Mouse (Mus musculus): ENCODE measurements around the gene Ankrd26. TPM values are rescaled to one million over a fixed set of nuclear protein-coding genes. Genes with fewer than 3 reads are reported as not detected.

Ankrd26 gene
- total RNA-seq (2023), result 10.6 TPM

DNA sequence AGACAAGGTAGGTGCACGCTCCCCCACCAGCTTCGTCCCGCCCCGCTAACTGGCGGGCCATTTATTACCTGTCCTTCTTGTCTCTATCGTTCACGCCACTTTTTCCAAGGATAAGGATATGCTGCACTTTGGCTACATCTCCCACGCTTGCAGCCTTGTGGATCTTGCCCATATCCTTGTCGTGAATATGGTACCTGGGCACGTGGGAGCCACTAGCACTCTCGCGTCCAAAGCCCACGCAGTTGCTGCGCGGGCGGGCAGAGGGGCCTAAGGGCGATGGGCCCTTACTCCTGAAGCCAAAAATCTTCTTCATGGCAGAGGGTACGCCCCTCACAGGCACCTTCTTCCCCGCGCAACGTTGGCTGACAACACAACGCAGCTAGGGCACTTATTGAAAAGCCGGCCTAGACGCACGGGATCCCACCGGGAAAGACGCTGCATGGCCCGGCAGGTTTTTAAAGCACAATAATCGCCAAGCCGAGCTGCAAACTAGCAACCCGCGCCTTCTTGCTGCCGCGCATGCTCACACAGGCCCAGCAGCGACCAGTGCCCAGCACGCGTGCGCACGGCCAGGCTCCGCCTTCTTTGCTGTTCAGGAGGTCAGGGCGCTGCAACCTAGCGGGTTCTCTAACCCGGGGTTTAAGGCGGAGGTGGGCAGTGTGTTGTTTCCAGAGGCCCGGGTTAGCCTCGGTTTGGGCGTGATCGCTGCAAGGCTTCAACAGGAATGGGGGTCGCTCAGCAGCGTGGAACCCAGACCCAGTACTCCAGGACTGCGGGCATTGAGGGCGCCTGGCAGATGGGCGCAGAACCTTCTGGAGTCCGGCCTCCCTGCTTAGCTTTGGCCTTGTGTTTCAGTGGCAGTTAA lies at the start of gene Ankrd26:
Gene Ankrd26, minus strand, starts transcription at position 482 of the 865 bp plus-strand sequence.

DNA sequence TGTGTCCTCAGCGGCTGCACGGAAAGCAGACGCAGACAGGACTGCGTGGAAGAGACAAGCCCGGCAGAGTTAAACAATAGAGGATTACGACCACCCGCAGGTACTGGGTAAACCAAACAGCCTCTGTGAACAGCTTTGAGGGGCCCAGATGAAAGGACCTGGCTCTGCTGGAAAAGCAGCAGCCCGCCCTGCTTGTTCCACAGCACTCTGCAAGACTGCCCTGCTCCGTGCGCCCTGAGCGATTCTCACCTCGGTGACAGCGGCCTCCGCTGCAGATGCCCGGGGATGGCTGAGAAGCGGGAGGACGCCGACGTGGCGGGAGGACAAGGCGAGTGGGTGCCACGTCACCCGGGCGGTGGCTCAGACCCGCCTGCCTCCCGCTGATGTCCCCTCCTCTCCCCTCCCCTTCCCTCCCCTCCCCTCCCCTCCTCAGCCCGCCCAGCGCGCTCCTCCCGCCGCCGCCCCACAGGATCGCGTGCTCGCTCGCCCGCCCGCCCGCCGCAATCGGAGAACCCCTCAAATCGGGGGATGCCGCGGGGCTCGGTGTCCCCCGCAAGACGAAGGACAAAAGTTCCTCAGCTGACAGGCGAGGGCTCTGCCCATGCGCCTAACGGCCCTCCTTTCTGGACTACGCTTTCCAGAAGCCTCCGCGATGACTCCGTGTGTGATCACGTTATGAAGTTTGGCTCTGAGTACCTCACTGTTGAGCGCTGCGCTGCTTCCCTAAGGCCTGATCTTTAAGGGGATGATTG lies 82.9 kb downstream of the Ankrd26 start, which contains the start of gene Zfp9:
Gene Zfp9, minus strand, starts transcription at position 364 of the 752 bp plus-strand sequence.

DNA sequence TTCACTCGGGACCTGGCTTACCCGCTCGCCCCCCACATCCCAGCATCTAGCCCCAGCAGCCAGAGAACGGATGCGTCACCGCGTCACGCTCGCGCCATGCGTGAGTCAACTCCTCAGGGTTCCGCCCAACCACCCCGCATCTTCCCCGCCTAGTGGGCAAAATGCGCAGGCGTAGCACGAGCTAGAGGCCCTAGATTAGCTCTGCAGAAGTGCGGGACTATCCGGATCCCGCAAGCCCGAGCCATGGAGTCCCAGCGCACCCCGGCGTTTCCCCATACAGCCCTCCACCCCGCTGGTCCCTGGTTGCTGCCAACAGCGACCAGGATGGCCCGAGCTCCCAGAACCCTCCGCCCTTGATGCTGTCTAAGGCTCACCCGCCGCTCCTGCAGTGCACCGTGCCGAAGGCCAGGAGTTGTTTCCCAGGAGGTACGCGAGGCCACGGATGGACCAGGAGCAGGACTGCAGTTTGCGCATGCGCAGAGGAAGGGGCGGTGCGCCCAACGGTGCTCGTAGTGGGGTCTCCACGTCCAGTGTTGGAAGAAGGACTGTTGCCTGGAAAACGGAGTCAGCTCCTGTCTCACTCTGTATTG lies 106.9 kb downstream of the Ankrd26 start, which contains the start of gene Zfp248:
Gene Zfp248, minus strand, starts transcription at position 487 of the 590 bp plus-strand sequence.

Other genes starting within 250 kb of the Ankrd26 start
- 54.8 TPM for gene Bms1, start 142.8 kb downstream of the Ankrd26 start, total RNA-seq (2023)
- 1.5 TPM for gene Zfp248, start 106.7 kb downstream of the Ankrd26 start, total RNA-seq (2023)
- gene Zfp9, start 82.9 kb downstream of the Ankrd26 start, total RNA-seq (2023), result not detected